Mouse (Mus musculus): ENCODE results near the gene Fam57b. TPM values are rescaled to one million over a fixed set of nuclear protein-coding genes. Genes with fewer than 3 reads are reported as not detected.
A peak's percentile ranks its signal among the peaks of the same experiment; 100 is the strongest.

Gene Fam57b
- polyA plus RNA-seq, 1 experiment from 2014 or later: 54.4 TPM

DNA sequence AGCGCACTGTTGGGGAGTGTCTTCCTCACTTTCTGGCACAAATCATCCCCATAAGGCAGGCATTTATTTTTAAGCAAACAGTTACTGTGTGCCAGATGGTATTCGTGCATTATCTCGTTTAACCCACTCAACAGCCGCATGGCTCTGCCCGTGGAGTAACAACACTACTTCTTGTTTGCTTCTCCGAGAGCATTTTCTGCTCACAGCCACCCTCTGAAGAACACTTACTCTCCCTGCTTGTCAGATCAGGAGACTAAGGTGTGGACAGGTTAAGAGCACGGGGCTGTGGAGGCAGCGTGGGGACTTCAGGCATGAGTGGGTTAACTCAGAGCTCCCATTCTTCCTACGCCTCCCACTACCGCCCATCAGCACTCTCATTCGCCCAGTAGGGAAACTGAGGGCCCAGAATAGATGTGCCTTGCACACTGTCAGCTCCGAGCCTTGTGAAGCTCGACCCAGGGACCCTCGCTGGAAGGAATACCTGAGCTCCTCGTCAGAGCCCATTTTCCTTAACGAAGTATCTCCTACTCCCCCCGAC lies 34.9 kb upstream of the Fam57b start:
- H3K4me3 ChIP-seq (replicated peaks): peak overlapping the region; percentile 12; the same call in 1 of the 2 replicates
- peaks cover 39% of the 10 kb centered on the region for H3K4me1 ChIP-seq
- no peaks in the 10 kb centered on the region for H3K9me3 ChIP-seq (replicated peaks)
- ATAC-seq (ENCODE audit: low FRiP score): no peak
- H3K27ac ChIP-seq (replicated peaks): peak overlapping the region; percentile 63
- no peaks in the 10 kb centered on the region for H3K27me3 ChIP-seq (replicated peaks)
- H3K36me3 ChIP-seq: peaks cover 44% of the 10 kb centered on the region
- peak overlapping the region; percentile 40 for H3K4me2 ChIP-seq
- 61% methylated on average over 17 of the region's 17 CpGs for WGBS
- H3K9ac ChIP-seq (replicated peaks): peak overlapping the region; percentile 40

DNA sequence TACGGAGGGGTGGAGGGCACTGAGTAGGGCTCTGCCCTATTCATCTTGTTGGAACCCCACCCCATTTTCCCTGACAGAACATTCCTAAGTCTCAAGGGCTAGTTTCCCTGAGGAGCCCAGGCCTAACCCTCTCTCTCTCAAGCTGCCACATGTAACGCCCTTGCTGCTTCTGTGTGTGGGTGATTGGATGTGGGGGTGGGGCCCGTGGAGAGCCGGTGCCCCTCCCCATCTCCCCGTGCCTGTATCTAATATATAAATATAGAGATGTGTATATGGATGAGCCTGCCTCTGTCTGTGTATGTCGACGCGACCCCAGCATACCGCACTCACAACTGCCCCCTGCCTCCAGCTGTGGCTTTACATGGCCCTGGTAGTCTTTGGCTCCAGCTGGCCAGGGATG lies 31.9 kb upstream of the Fam57b start:
- Histone ChIP-seq H3K9ac (replicated peaks) (no peak overlapping the region), H3K27me3 (replicated peaks) (no peaks in the 10 kb centered on the region), H3K9me3 (replicated peaks) (no peaks in the 10 kb centered on the region), H3K4me1 (peaks cover 31% of the 10 kb centered on the region), H3K36me3 (peaks cover 73% of the 10 kb centered on the region), H3K4me3 (replicated peaks) (no peak overlapping the region), H3K4me2 (no peak overlapping the region), H3K27ac (replicated peaks) (no peak overlapping the region)
- ATAC-seq (ENCODE audit: low FRiP score): no peak
- WGBS: 89% methylated on average over 9 of the region's 9 CpGs

DNA sequence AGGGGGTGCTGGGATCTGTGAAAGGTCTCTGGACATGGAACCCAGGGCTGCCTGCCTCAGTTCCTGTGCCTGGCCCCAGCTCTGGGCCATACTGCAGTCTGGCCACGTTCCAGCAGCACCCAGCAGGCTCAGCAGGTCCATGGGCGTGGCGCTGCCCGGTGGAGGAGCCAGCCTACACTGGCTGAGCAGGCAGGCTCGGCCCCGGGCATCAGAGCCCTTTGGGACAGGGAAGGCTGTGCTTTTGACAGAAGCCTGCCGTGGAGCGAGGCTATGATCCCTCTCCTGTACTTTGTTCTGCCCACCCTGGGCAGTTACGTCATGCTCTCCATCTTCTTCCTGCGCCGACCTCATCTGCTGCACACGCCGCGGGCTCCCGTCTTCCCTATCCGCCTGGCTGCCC lies 31.3 kb upstream of the Fam57b start, which contains the start of gene Gdpd3:
Gdpd3 (plus strand) TSS at position 134 of the 400 bp plus-strand sequence.
- no peak within 1 kb of the TSS for H3K4me3 ChIP-seq (replicated peaks)
- 88% methylated on average over 16 of the region's 16 CpGs for WGBS
- H3K36me3 ChIP-seq: peaks cover 80% of the 10 kb centered on the region
- no peak for ATAC-seq (ENCODE audit: low FRiP score)
- H3K4me2 ChIP-seq: no peak within 1 kb of the TSS
- H3K9ac ChIP-seq (replicated peaks): no peak within 1 kb of the TSS
- peaks cover 24% of the 10 kb centered on the region for H3K4me1 ChIP-seq
- H3K27me3 ChIP-seq (replicated peaks): no peaks in the 10 kb centered on the region
- no peaks in the 10 kb centered on the region for H3K9me3 ChIP-seq (replicated peaks)
- H3K27ac ChIP-seq (replicated peaks): no peak within 1 kb of the TSS

DNA sequence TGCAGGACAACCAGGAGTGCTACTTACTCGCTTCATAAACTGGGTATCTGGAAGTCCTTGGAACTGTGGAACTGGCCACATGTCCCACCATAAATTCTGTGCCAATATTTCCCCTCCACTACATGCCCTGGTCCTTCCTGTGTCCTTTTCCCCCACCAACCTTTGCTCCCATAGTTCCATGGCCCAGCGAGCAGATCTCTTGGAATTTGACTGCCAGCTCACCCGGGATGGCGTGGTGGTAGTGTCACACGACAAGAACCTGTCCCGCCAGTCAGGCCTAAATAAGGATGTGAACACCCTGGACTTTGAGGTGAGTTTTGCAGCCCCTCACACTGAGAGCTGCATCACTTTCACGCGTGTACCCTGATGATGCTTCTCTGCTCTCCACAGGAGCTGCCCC lies 30.5 kb upstream of the Fam57b start:
- Histone ChIP-seq H3K4me2 (no peak overlapping the region), H3K36me3 (peaks cover 80% of the 10 kb centered on the region), H3K4me1 (peaks cover 16% of the 10 kb centered on the region), H3K27ac (replicated peaks) (no peak overlapping the region), H3K9ac (replicated peaks) (no peak overlapping the region), H3K4me3 (replicated peaks) (no peak overlapping the region), H3K27me3 (replicated peaks) (no peaks in the 10 kb centered on the region), H3K9me3 (replicated peaks) (no peaks in the 10 kb centered on the region)
- ATAC-seq (ENCODE audit: low FRiP score): no peak
- WGBS: 92% methylated on average over 8 of the region's 8 CpGs

DNA sequence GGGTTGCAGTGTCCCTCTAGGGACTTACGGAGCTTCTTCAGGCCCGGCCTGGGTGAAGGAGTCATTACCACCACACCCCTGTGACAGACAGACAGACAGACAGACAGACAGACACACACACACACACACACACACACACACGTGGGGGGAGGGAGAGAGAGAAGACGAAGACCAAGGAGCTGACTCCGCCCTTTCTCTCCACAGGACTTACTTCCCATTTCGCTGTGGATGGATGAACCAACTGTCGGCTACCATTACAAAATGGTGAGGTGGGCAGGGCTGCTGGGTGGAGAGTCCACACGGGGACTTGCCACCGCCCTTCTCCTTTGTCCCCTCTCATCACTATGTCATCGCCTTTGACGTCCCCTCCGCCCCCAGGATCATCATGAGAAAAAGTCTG lies 26.7 kb upstream of the Fam57b start:
- no peak for ATAC-seq (ENCODE audit: low FRiP score)
- Histone ChIP-seq H3K27ac (replicated peaks) (no peak overlapping the region), H3K36me3 (peaks cover 57% of the 10 kb centered on the region), H3K4me1 (peaks cover 5% of the 10 kb centered on the region), H3K4me2 (no peak overlapping the region), H3K27me3 (replicated peaks) (no peaks in the 10 kb centered on the region), H3K9me3 (replicated peaks) (no peaks in the 10 kb centered on the region), H3K9ac (replicated peaks) (no peak overlapping the region), H3K4me3 (replicated peaks) (no peak overlapping the region)
- WGBS: 83% methylated on average over 12 of the region's 12 CpGs

DNA sequence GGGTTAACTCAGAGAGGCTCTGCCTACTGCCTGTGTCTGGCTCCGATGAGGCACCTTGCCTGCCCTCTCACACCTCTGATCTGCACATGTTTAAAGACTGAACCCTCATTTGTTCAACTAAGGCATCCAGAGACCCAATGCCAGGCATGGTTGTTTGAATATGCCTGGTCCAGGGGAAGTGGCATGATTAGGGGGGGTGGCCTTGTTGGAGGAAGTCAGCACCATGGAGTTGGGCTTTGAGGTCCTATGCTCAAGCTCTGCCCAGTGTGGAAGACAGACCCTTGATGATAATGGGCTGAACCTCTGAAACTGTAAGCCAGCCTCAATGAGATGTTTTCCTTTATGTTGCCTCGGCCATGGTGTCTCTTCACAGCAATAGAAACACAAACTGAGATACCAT lies 24.1 kb upstream of the Fam57b start:
- H3K4me1 ChIP-seq: peaks cover 27% of the 10 kb centered on the region
- no peak overlapping the region for H3K9ac ChIP-seq (replicated peaks)
- ATAC-seq (ENCODE audit: low FRiP score): no peak
- H3K4me2 ChIP-seq: no peak overlapping the region
- H3K27ac ChIP-seq (replicated peaks): no peak overlapping the region
- peaks cover 35% of the 10 kb centered on the region for H3K36me3 ChIP-seq
- no peaks in the 10 kb centered on the region for H3K27me3 ChIP-seq (replicated peaks)
- 55% methylated on average over 2 of the region's 2 CpGs for WGBS
- no peaks in the 10 kb centered on the region for H3K9me3 ChIP-seq (replicated peaks)
- no peak overlapping the region for H3K4me3 ChIP-seq (replicated peaks)

DNA sequence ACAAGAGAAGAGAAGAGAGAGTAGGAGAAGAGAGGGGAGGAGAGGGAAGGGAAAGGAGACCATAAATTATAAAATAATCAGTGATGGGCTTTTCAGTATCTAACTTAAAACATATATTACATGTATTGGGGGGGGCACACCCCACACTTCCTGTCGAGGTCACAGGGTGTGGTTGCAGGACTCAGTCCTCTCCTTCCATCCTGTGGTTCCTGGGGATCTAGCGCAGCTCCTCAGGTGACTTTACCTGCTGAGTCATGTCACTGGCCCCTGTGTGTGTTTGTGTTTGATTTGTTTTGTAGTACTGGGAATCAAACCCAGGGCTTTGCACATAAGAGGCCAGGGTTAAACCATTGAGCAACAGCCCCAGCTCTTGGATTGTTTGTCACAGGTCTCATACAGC lies 23.0 kb upstream of the Fam57b start:
- 83% methylated on average over 2 of the region's 2 CpGs for WGBS
- ATAC-seq (ENCODE audit: low FRiP score): no peak
- peaks cover 35% of the 10 kb centered on the region for H3K4me1 ChIP-seq
- peaks cover 28% of the 10 kb centered on the region for H3K36me3 ChIP-seq
- no peak overlapping the region for H3K4me3 ChIP-seq (replicated peaks)
- H3K27ac ChIP-seq (replicated peaks): no peak overlapping the region
- H3K27me3 ChIP-seq (replicated peaks): no peaks in the 10 kb centered on the region
- no peak overlapping the region for H3K9ac ChIP-seq (replicated peaks)
- no peaks in the 10 kb centered on the region for H3K9me3 ChIP-seq (replicated peaks)
- H3K4me2 ChIP-seq: no peak overlapping the region

DNA sequence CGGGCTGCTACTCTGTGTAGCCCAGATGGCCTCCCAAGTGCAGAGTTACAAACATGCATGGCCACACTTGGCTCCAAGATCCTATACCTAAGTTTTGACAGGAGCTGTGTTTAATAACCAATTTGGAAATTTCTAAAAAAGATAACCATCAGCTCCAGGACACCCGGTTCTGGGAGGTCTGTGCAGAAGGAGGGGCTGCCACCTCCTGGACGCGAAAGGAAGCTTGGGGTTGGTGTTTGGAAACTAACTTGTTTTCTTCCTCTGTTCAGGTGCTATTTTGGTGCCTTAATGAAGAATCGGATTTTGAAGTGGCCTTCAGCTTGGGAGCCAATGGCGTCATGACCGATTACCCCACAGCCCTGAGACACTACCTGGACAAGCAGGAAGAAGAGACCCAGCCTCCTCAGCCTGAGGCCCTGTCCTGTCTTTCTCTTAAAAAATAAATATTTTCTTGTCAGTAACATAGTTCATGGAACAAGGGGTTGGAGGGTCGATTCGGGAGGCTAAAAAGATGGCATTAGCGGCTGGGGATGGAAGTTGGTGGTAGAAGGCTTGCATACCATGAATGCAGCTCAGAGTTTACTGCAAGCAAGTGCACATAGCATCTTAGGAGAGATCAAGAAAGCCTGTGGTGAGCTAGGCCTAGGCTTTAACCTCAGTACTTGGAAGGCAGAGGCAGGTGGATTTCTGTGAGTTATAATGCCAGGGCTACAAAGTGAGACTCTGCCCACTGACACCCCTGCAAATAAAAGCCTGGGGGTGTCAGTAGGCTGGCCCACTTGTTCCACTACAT lies 22.1 kb upstream of the Fam57b start:
- Histone ChIP-seq H3K4me3 (replicated peaks) (no peak overlapping the region), H3K27ac (replicated peaks) (peak overlapping the region; percentile 89), H3K4me2 (peak overlapping the region; percentile 95)

DNA sequence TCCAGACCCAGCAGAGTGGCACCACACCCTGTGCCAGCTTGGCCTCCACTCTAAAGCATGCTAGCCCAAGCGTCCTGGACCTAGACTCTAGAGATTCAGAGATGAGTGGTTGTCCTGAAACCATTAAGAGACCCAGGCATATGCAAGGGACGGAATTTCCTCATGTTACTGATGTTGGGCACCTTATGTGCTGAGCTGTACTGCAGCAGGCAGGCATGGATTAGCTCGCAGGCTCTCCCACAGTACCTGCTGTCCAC lies 21.6 kb upstream of the Fam57b start:
- Histone ChIP-seq H3K4me2 (peak overlapping the region; percentile 95), H3K36me3 (peaks cover 15% of the 10 kb centered on the region), H3K9me3 (replicated peaks) (no peaks in the 10 kb centered on the region), H3K9ac (replicated peaks) (peak overlapping the region; percentile 93), H3K4me1 (peaks cover 48% of the 10 kb centered on the region), H3K27me3 (replicated peaks) (no peaks in the 10 kb centered on the region), H3K27ac (replicated peaks) (peak overlapping the region; percentile 89; the same call in 1 of the 2 replicates), H3K4me3 (replicated peaks) (peak overlapping the region; percentile 87; the same call in 1 of the 2 replicates)
- ATAC-seq (ENCODE audit: low FRiP score): no peak
- 71% methylated on average over 3 of the region's 3 CpGs for WGBS

More for the DNA sequence above, 22.1 kb upstream of the Fam57b start:
- no peaks in the 10 kb centered on the region for H3K9me3 ChIP-seq (replicated peaks)
- peaks cover 44% of the 10 kb centered on the region for H3K4me1 ChIP-seq
- H3K9ac ChIP-seq (replicated peaks): 0 out of 2 replicates have a peak overlapping the region, but pooled peaks have one; percentile 93
- H3K27me3 ChIP-seq (replicated peaks): no peaks in the 10 kb centered on the region
- H3K36me3 ChIP-seq: peaks cover 20% of the 10 kb centered on the region
- ATAC-seq (ENCODE audit: low FRiP score): no peak
- 91% methylated on average over 10 of the region's 10 CpGs for whole genome bisulfite sequencing

DNA sequence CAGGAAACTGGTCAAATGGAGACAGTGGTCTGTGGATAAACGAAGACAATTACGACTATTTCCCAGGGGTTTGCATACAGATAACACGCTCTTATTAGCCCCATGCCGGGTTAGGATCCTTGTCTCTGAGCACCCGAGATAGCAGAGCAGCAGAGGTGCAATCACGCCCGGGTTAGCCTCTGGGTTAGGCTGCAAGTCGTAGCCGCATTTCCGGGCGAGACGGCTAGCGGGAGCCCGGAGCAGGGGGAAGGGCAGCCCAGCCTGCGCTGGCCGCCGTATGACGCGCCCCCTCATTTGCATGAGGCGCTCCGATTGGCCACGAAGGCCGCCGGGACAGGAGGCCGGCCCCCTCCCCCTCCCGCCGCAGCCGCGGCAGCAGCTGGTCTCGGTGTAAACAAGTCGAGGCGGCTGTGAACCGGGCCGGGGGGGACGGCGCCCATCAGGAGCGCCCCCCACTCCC lies 20.8 kb upstream of the Fam57b start, which contains the start of gene Ypel3:
Ypel3 (plus strand) TSS at position 358 of the 460 bp plus-strand sequence.
- H3K4me3 ChIP-seq (replicated peaks): peak within 1 kb of the TSS; percentile 87
- no peaks in the 10 kb centered on the region for H3K27me3 ChIP-seq (replicated peaks)
- H3K36me3 ChIP-seq: peaks cover 12% of the 10 kb centered on the region; the same call in 1 of the 2 replicates
- H3K9ac ChIP-seq (replicated peaks): peak within 1 kb of the TSS; percentile 93
- peak; percentile 89 for ATAC-seq (ENCODE audit: low FRiP score)
- no peaks in the 10 kb centered on the region for H3K9me3 ChIP-seq (replicated peaks)
- peak within 1 kb of the TSS; percentile 89 for H3K27ac ChIP-seq (replicated peaks)
- H3K4me1 ChIP-seq: peaks cover 55% of the 10 kb centered on the region
- under 1% methylated on average over 25 of the region's 37 CpGs for WGBS
- peak within 1 kb of the TSS; percentile 95 for H3K4me2 ChIP-seq

DNA sequence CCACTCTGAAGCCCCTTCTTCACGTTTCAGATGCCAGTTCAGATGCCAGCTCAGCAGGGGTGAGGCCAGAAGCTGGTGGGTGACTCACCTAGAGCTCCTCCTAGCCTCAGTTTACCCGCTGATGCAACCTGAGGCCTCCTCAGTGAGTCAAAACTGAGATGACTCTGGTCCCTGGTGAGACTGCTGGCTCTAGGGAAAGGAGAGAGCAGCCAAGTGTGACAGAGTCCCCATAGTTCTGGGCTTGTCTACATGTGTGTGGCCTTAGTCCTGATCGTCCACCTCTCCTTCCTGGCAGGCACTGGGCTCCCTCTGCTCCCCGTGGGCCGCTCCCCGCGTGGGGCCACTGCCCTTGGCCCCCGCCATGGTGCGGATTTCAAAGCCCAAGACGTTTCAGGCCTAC lies 20.0 kb upstream of the Fam57b start:
- peak overlapping the region; percentile 87 for H3K4me3 ChIP-seq (replicated peaks)
- peaks cover 8% of the 10 kb centered on the region; the same call in 1 of the 2 replicates for H3K36me3 ChIP-seq
- no peaks in the 10 kb centered on the region for H3K27me3 ChIP-seq (replicated peaks)
- peak overlapping the region; percentile 89 for H3K27ac ChIP-seq (replicated peaks)
- peaks cover 57% of the 10 kb centered on the region for H3K4me1 ChIP-seq
- peak overlapping the region; percentile 93 for H3K9ac ChIP-seq (replicated peaks)
- H3K9me3 ChIP-seq (replicated peaks): no peaks in the 10 kb centered on the region
- 54% methylated on average over 10 of the region's 10 CpGs for WGBS
- no peak for ATAC-seq (ENCODE audit: low FRiP score)
- peak overlapping the region; percentile 95 for H3K4me2 ChIP-seq

DNA sequence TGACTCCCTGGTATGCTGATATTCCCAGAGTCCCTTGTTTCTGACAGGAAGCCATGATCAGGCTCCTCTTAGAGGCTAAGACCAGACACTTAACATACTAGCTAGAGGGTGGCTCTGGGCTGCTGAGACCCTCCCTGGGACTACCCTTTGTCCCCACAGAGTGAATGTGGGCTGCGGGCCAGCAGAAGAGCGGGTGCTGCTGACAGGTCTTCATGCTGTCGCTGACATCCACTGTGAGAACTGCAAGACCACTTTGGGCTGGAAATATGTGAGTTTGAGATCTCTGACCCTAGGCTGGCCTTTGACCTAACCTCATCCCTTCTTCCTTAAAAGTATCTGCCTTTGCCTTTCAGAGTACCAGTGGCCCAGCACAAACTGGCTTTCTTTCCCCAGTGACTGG lies 19.3 kb upstream of the Fam57b start:
- Histone ChIP-seq H3K9ac (replicated peaks) (no peak overlapping the region), H3K27me3 (replicated peaks) (no peaks in the 10 kb centered on the region), H3K36me3 (peaks cover 7% of the 10 kb centered on the region; the same call in 1 of the 2 replicates), H3K27ac (replicated peaks) (no peak overlapping the region), H3K4me3 (replicated peaks) (peak overlapping the region; percentile 87), H3K9me3 (replicated peaks) (no peaks in the 10 kb centered on the region), H3K4me2 (peak overlapping the region; percentile 95), H3K4me1 (peaks cover 57% of the 10 kb centered on the region)
- 79% methylated on average over 3 of the region's 3 CpGs for WGBS
- no peak for ATAC-seq (ENCODE audit: low FRiP score)

Data from neural tube, embryonic 15.5 days (tissue).